Mouse (Mus musculus) ES-Bruce4 (cell line): ENCODE results near the gene Ppp5c.

Source experiments
- CTCF ChIP-seq: IDR thresholded peaks from one replicate; pipeline ENCODE4 v1.8.1; 2011; ENCODE audit warnings: low read depth, low read length
- EP300 ChIP-seq: IDR thresholded peaks from 2 replicates; pipeline ENCODE4 v1.6.1; 2011; ENCODE audit warnings: low read depth, low read length; ENCODE audit not compliant: insufficient read depth

DNA sequence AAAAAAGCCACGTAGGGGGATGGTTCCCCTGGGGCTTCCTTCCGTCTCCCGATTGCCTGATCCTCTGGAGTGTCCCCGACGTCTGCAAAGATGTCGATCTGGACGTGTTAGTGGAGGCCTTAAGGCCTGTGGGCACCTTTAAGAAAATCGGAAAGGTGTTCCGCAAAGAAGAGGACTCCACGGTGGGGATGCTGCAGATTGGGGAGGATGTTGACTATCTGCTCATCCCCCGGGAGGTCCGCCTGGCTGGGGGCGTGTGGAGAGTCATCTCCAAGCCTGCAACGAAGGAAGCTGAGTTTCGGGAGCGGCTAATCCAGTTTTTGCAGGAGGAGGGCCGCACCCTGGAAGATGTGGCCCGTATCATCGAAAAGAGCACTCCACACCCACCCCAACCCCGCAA is 33.3 kb downstream of the Ppp5c start:
- TF ChIP-seq CTCF (no peak), EP300 (no peak)
